Mouse (Mus musculus): Measurements from ENCODE around the gene Ankrd9.

DNA sequence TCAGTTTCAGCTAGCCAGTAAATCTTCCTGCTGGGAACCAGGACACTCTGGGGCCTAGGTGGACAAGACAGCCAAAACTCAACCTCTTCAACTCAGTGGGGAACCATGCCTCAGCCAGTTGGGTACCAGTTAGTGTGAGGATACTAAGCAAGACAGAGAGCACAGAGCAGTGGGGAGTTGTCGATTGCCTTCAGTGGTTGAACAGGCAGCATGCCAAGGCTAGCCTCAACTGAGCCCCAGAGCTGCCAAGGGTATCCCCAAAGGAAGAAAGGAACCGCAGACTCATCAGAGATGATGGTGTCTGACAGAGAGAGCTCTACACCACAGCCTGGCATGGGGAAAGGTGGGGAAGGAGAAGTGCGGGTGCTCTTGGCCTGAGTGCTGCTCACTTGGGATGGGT is 38.0 kb downstream of the Ankrd9 start:
- TF ChIP-seq CTCF (IDR thresholded peaks at IDR 0.05; ENCODE audit: low read depth) (no peak), EP300 (optimal IDR thresholded peaks at IDR 0.05) (no peak)

Data from stomach, postnatal 0 days (tissue).